Mouse (Mus musculus) spleen, postnatal 36 days (tissue): ENCODE data around the gene Fam213b.

ENCODE experiments used
- DNase-seq, 2 experiments: peaks; one replicate each; pipeline ENCODE4 v3.0.0; 2022; ENCODE audit warnings: low spot score in 2 of 2, mixed read lengths in 1 of 2

Fam213b gene

GRCm38 (mm10) chr4:154925413-154925812 lies 26.5 kb upstream of the Fam213b start:
- peak in 1 of 2 experiments; percentile 55 for DNase-seq

- no peak for DNase-seq
Measured at GRCm38 (mm10) chr4:154922931-154923330, 24.0 kb upstream of the Fam213b start.

- DNase-seq: no peak
Measured at GRCm38 (mm10) chr4:154922291-154922690, 23.4 kb upstream of the Fam213b start.

- DNase-seq: no peak
Measured at GRCm38 (mm10) chr4:154916662-154917061, 17.7 kb upstream of the Fam213b start.

- no peak for DNase-seq
Measured at GRCm38 (mm10) chr4:154915286-154915685, 16.4 kb upstream of the Fam213b start.

GRCm38 (mm10) chr4:154914707-154915106 lies 15.8 kb upstream of the Fam213b start:
- DNase-seq: no peak

- DNase-seq: no peak
Measured at GRCm38 (mm10) chr4:154914252-154914651, 15.3 kb upstream of the Fam213b start.

- no peak for DNase-seq
Measured at GRCm38 (mm10) chr4:154913845-154914244, 14.9 kb upstream of the Fam213b start.

GRCm38 (mm10) chr4:154911644-154912043 lies 12.7 kb upstream of the Fam213b start:
- DNase-seq: peak; percentile 44 to 57

- peak in 1 of 2 experiments; percentile 43 for DNase-seq
Measured at GRCm38 (mm10) chr4:154910606-154911522, 11.9 kb upstream of the Fam213b start.

- no peak for DNase-seq
Measured at GRCm38 (mm10) chr4:154908490-154908889, 9.6 kb upstream of the Fam213b start.

GRCm38 (mm10) chr4:154907833-154908232 lies 8.9 kb upstream of the Fam213b start:
- peak; percentile 61 to 73 for DNase-seq

GRCm38 (mm10) chr4:154904185-154905071 lies 5.5 kb upstream of the Fam213b start:
- DNase-seq: peak; percentile 89 to 91

GRCm38 (mm10) chr4:154902371-154902770 lies 3.4 kb upstream of the Fam213b start:
- DNase-seq: no peak

GRCm38 (mm10) chr4:154897676-154898465 lies 1.1 kb downstream of the Fam213b start:
- DNase-seq: no peak

- DNase-seq: no peak
Measured at GRCm38 (mm10) chr4:154895549-154895948, 3.4 kb downstream of the Fam213b start.

- DNase-seq: no peak
Measured at GRCm38 (mm10) chr4:154890887-154891286, 8.0 kb downstream of the Fam213b start.

GRCm38 (mm10) chr4:154887593-154888250 lies 11.2 kb downstream of the Fam213b start:
- no peak for DNase-seq

- no peak for DNase-seq
Measured at GRCm38 (mm10) chr4:154886876-154887592, 11.9 kb downstream of the Fam213b start.

GRCm38 (mm10) chr4:154885416-154885815 lies 13.5 kb downstream of the Fam213b start:
- DNase-seq: no peak
